Mouse (Mus musculus): ENCODE measurements at regions not wholly inside any gene's neighbourhood (a gene's known extent, or its start where the extent isn't known, plus 50 kb on each side); places are given as distances from the start of the nearest gene placed in this dataset.

DNA sequence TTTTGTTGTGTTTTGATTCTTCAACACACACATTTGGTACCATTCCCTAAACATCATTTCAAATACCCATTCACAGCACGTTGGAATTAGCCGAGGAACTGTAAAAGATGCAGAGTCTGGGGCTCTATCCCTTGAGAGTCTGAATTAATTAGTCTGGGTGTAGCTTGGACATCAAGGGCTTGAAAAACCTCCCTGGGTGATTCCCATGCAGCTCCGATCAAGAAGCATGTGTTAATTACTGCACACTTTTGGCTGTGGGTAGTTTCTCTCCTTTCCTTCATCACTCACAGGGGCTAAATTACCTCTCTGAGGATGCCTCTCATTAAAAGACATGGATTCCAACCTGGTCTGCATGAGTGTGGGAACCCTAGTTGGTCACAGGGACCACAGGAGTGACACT is 365.5 kb downstream of the Nedd1 start:
- TF ChIP-seq POLR2A (IDR thresholded peaks at IDR 0.05; ENCODE audit: insufficient read length, low read depth) (no peak), MAX (IDR thresholded peaks at IDR 0.05; ENCODE audit: low read depth) (no peak), MYOD1 (IDR thresholded peaks at IDR 0.05; ENCODE audit: control insufficient read depth in 1 of 3, insufficient read length in 2 of 3, low read depth in 2 of 3) (no peak), USF1 (IDR thresholded peaks at IDR 0.05; ENCODE audit: low read depth) (no peak), E2F4 (IDR thresholded peaks at IDR 0.05; ENCODE audit: insufficient read depth) (no peak), TCF12 (IDR thresholded peaks at IDR 0.05; ENCODE audit: insufficient read depth, poor library complexity, severe bottlenecking) (no peak), SRF (IDR thresholded peaks at IDR 0.05; ENCODE audit: control insufficient read depth, insufficient read length, low read depth) (no peak)

Measured in myocyte (in vitro differentiated cells).